8 mouse cellular contexts compared by ENCODE assay signal in the genomic region with DNA sequence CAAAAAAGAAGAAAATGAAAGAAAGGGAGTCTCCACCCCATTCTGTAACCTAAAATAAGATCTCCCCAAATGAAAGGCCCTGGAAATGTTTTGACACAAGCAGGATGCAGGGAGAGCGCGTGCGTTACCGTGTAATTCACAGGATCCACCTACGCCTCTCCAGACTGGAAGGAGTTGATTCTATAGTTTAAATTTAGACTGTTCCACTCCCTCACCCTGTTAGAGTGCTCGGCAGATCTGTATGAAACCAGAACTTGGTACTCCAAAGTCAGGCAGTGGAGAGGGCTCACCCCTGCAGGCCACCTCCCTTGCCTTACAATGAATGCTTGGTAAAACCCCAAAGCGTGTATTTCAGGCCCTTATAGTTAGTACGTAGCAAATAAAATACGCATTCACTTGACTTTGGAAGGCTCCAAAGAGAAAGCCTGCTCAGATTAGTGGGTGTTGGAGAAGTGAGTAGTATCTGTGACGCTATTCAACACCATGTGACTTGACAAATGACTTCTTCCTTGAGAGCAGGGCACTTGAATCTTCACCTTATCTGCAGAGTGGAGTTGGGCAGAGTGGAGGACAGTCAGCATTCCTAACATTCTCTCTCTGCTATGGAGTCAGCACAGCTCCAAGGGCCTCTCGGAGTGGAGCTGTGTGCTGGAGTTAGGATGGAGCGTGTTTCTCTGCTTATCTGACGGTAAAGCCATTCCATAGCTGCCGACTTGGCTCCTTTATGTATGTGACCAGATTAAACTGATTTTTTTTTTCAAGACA. TPM values are rescaled to one million over a fixed set of nuclear protein-coding genes. Genes with fewer than 3 reads are reported as not detected.
DNase-seq lines count a peak whose midpoint lies in the region; ATAC-seq and TF ChIP-seq lines count a peak whose summit lies in the region.

No protein-coding gene starts in this region.

- no peak overlapping the region for H3K4me3 ChIP-seq in lung, embryonic 15.5 days
- no peak overlapping the region for H3K4me3 ChIP-seq in lung, adult 2 months (replicated peaks; ENCODE audit: extremely low read depth, low read depth, low read length)
- no peak overlapping the region for H3K4me3 ChIP-seq in hindbrain, postnatal 0 days (ENCODE audit: low read length)
- no peak overlapping the region for H3K4me3 ChIP-seq in small intestine, adult 2 months (ENCODE audit: low read depth, low read length)

- TF ChIP-seq POLR2A in lung, adult 2 months (IDR thresholded peaks at IDR 0.05; ENCODE audit: borderline replicate concordance, extremely low read depth, low read depth, low read length): no peak
- no peak for TF ChIP-seq POLR2A in small intestine, adult 2 months (IDR thresholded peaks at IDR 0.05; ENCODE audit: low read depth, low read length)

- ATAC-seq in lung, embryonic 15.5 days (ENCODE audit: borderline replicate concordance, extremely low read depth, low FRiP score, low TSS enrichment): peak; percentile 63
- no peak for ATAC-seq in hindbrain, postnatal 0 days

- peak overlapping the region; percentile 63 for H3K27ac ChIP-seq in lung, embryonic 15.5 days
- peak overlapping the region; percentile 16; the same call in 1 of the 2 replicates for H3K27ac ChIP-seq in hindbrain, postnatal 0 days
- H3K27ac ChIP-seq in small intestine, adult 2 months (ENCODE audit: insufficient read depth, low read depth, low read length): peak overlapping the region; percentile 2

- peak; percentile 34 for DNase-seq in cerebellum, adult 9-10 months
- no peak for DNase-seq in cerebellum, adult 11 months
- DNase-seq in lung, adult 2 months: no peak
- no peak for DNase-seq in hindbrain, postnatal 0 days (ENCODE audit: low spot score)
- no peak for DNase-seq in layer of hippocampus, postnatal 25 days (ENCODE audit: extremely low spot score in 1 of 2, low spot score in 1 of 2)
- no peak for DNase-seq in retina, postnatal 1 day

- H3K9ac ChIP-seq in lung, embryonic 15.5 days: no peak overlapping the region
- no peak overlapping the region for H3K9ac ChIP-seq in hindbrain, postnatal 0 days (replicated peaks; ENCODE audit: low read length)

- peaks cover 38% of the 10 kb centered on the region for H3K36me3 ChIP-seq in lung, embryonic 15.5 days
- H3K36me3 ChIP-seq in hindbrain, postnatal 0 days (ENCODE audit: insufficient read depth, low read length): peaks cover 19% of the 10 kb centered on the region
- H3K36me3 ChIP-seq in small intestine, adult 2 months (ENCODE audit: control insufficient read depth, insufficient read depth, low read length): peaks cover 73% of the 10 kb centered on the region

- whole genome bisulfite sequencing in lung, embryonic 15.5 days: 42% methylated on average over 14 of the region's 14 CpGs
- WGBS in lung, adult 2 months: 58% methylated on average over 14 of the region's 14 CpGs
- WGBS in hindbrain, postnatal 0 days: 72% methylated on average over 14 of the region's 14 CpGs
- 68% methylated on average over 14 of the region's 14 CpGs for WGBS in small intestine, adult 2 months

- H3K4me2 ChIP-seq in lung, embryonic 15.5 days: peak overlapping the region; percentile 20; the same call in 1 of the 2 replicates
- no peak overlapping the region for H3K4me2 ChIP-seq in hindbrain, postnatal 0 days (ENCODE audit: low read depth, low read length)

- no peaks in the 10 kb centered on the region for H3K27me3 ChIP-seq in lung, embryonic 15.5 days
- no peaks in the 10 kb centered on the region for H3K27me3 ChIP-seq in hindbrain, postnatal 0 days (ENCODE audit: insufficient read depth, low read length)
- no peaks in the 10 kb centered on the region for H3K27me3 ChIP-seq in small intestine, adult 2 months (ENCODE audit: control insufficient read depth, insufficient read depth, low read length)

- peaks cover 51% of the 10 kb centered on the region for H3K4me1 ChIP-seq in lung, embryonic 15.5 days
- peaks cover 33% of the 10 kb centered on the region for H3K4me1 ChIP-seq in lung, adult 2 months (ENCODE audit: control insufficient read depth, insufficient read depth, low read length)
- H3K4me1 ChIP-seq in hindbrain, postnatal 0 days (ENCODE audit: insufficient read depth, low read length): peaks cover 38% of the 10 kb centered on the region
- peaks cover 27% of the 10 kb centered on the region; the same call in 1 of the 2 replicates for H3K4me1 ChIP-seq in small intestine, adult 2 months (ENCODE audit: control insufficient read depth, insufficient read depth, insufficient read length, low read length)

- no peaks in the 10 kb centered on the region for H3K9me3 ChIP-seq in lung, embryonic 15.5 days
- H3K9me3 ChIP-seq in hindbrain, postnatal 0 days (ENCODE audit: low read length): no peaks in the 10 kb centered on the region

- no peak for TF ChIP-seq CTCF in lung, adult 2 months (IDR thresholded peaks at IDR 0.05; ENCODE audit: insufficient read depth, low read length)
- no peak for TF ChIP-seq CTCF in hindbrain, postnatal 0 days (IDR thresholded peaks at IDR 0.05; ENCODE audit: low read depth)
- TF ChIP-seq CTCF in small intestine, adult 2 months (IDR thresholded peaks at IDR 0.05; ENCODE audit: extremely low read depth, insufficient read length, insufficient replicate concordance, low read depth, low read length): no peak

RNA-seq across cellular contexts. Expression of a gene that starts 8.4 kb away (rescaled TPM):
- 99.7 and 117 TPM in 2 replicates for polyA plus RNA-seq in lung, embryonic 15.5 days (2015; fragmentation: Nextera tagmentation; extraction: Ambion mirVana)
- polyA plus RNA-seq in lung, adult 2 months (2012; rRNA removed): 267 and 269 TPM in 2 replicates
- 244 and 264 TPM in 2 replicates for total RNA-seq in hindbrain, postnatal 0 days (2014; rRNA removed)
- polyA plus RNA-seq in hindbrain, postnatal 0 days (2015; fragmentation: Nextera tagmentation; extraction: Ambion mirVana): 66.3 and 66.4 TPM in 2 replicates
- 458 and 1,132 TPM in 2 replicates for polyA plus RNA-seq in small intestine, adult 2 months (2012; rRNA removed)
- total RNA-seq in layer of hippocampus, postnatal 25 days (2021): 100 to 1,000 TPM; 496 to 507 TPM

Comparison
In these comparisons a context has a peak if more than half of its experiments do, and no peak if none do; other contexts are left out.
1. H3K27ac ChIP-seq: peak in every context shown above with its lines; median percentile 63 in lung, embryonic 15.5 days; 16 in hindbrain, postnatal 0 days; 2 in small intestine, adult 2 months.